Mouse (Mus musculus) hindbrain, embryonic 11.5 days (tissue): ENCODE results near the gene Slc8a1. TPM values are rescaled to one million over a fixed set of nuclear protein-coding genes. Genes with fewer than 3 reads are reported as not detected.

Source experiments
- ATAC-seq: fragments of 200-750 bp; cut with Nextera tagmentation; 2 replicates; pipeline ENCODE4 v1.8.0; 2017; ENCODE audit warnings: mild to moderate bottlenecking, moderate TSS enrichment, moderate library complexity; ENCODE audit not compliant: low FRiP score
- DNase-seq: peaks from one replicate; pipeline ENCODE4 v3.0.0-alpha.2; 2015; ENCODE audit warnings: low spot score
- H3K27ac ChIP-seq: fragments of 300-500 bp; sonication (generic); 2 replicates; pipeline ENCODE4 v1.5.1; 2014; ENCODE audit warnings: mild to moderate bottlenecking, low read depth, low read length
- H3K27me3 ChIP-seq: fragments of 300-500 bp; sonication (generic); 2 replicates; pipeline ENCODE4 v1.6.1; 2014; ENCODE audit warnings: mild to moderate bottlenecking, low read length, moderate library complexity, mixed read lengths; ENCODE audit not compliant: control insufficient read depth, insufficient read depth
- H3K36me3 ChIP-seq: fragments of 300-500 bp; sonication (generic); 2 replicates; pipeline ENCODE4 v1.6.1; 2014; ENCODE audit warnings: mild to moderate bottlenecking, low read length, moderate library complexity, mixed read lengths; ENCODE audit not compliant: control insufficient read depth, insufficient read depth
- H3K4me1 ChIP-seq: fragments of 300-500 bp; sonication (generic); replicated peaks from 2 replicates; pipeline ENCODE4 v1.6.1; 2014; ENCODE audit warnings: low read length, mixed read lengths; ENCODE audit not compliant: control insufficient read depth, insufficient read depth
- H3K4me2 ChIP-seq: fragments of 300-500 bp; sonication (generic); replicated peaks from 2 replicates; pipeline ENCODE4 v1.6.1; 2014; ENCODE audit warnings: mild to moderate bottlenecking, low read depth, low read length
- H3K4me3 ChIP-seq: fragments of 300-500 bp; sonication (generic); 2 replicates; pipeline ENCODE4 v1.5.1; 2014; ENCODE audit warnings: low read depth, low read length
- H3K9ac ChIP-seq: fragments of 300-500 bp; sonication (generic); 2 replicates; pipeline ENCODE4 v1.6.1; 2014; ENCODE audit warnings: low read depth, low read length
- H3K9me3 ChIP-seq: fragments of 300-500 bp; sonication (generic); 2 replicates; pipeline ENCODE4 v1.6.1; 2016; ENCODE audit warnings: low read length; ENCODE audit not compliant: control insufficient read depth
- WGBS: fragments of 180-500 bp; shearing (Covaris S2); extraction: QIAGEN DNeasy Blood & Tissue Kit; methylation state at CpG from one replicate; pipeline ENCODE4 v1.1.7; 2014; 5-methylcytosine and 5-hydroxymethylcytosine counted together
- polyA plus RNA-seq: library from polyadenylated mRNA; unstranded; fragments of >200 nt; fragmentation: Nextera tagmentation; extraction: Ambion mirVana; gene quantifications from 2 replicates; pipeline ENCODE4 v1.2.1, GENCODE M21; 2014

The Slc8a1 gene
- polyA plus RNA-seq, 1 experiment from 2014 or later = 13.1 TPM

DNA sequence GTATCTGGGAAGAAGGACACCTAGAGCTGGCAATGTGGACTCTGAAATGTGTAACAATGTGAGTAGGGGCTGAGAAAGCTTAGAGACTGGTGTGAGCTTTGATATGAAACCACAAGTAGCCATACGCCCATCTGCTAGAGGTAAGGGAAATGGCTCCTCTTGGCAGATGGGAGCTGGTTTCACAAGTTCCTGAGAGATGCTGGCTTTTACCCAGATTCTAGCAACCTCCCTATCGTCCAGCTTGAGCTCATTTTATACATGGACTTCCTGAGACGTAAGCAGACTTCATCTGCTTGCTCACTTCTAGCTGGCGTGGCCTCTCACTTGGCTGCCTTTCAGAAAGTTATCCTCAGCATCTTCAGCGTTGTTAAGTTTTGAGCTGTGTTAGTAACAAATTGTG, 119.7 kb downstream of the Slc8a1 start:
- DNase-seq (no peak), ATAC-seq (no peak)
- WGBS = 88% methylated on average over 5 of the region's 5 CpGs

DNA sequence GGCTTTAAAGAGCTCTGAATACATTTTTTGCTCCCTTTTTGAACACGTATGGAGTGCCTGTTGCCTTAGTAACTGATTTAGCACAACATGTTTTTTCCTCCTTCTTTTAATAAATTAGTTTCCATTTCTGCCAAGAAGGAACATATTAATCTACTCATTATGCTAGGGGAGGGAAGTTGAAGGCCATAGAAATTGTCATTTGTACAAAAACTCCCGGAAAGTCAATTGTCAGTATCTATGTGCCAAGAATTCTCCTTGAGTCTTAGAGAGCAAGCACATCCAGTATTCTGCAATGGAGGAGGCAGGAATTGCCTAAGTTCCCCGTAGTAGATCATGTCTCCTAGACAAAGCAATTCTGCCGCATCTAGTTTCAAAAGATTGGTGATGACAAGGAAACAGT, 121.9 kb downstream of the Slc8a1 start:
- DNase-seq (no peak), ATAC-seq (no peak)
- no peaks in the 10 kb centered on the region for H3K27me3 ChIP-seq
- no peaks in the 10 kb centered on the region for H3K36me3 ChIP-seq
- H3K4me2 ChIP-seq = no peak overlapping the region
- H3K27ac ChIP-seq = no peak overlapping the region
- WGBS = 85% methylated on average over 4 of the region's 4 CpGs
- no peaks in the 10 kb centered on the region for H3K4me1 ChIP-seq
- no peak overlapping the region for H3K9ac ChIP-seq
- H3K4me3 ChIP-seq = no peak overlapping the region
- H3K9me3 ChIP-seq = no peaks in the 10 kb centered on the region

More for the DNA sequence above, 119.7 kb downstream of the Slc8a1 start:
- H3K9me3 ChIP-seq = no peaks in the 10 kb centered on the region
- H3K4me3 ChIP-seq = no peak overlapping the region
- no peaks in the 10 kb centered on the region for H3K27me3 ChIP-seq
- H3K4me2 ChIP-seq = no peak overlapping the region
- H3K4me1 ChIP-seq = no peaks in the 10 kb centered on the region
- no peak overlapping the region for H3K27ac ChIP-seq
- H3K9ac ChIP-seq = no peak overlapping the region
- H3K36me3 ChIP-seq = no peaks in the 10 kb centered on the region

DNA sequence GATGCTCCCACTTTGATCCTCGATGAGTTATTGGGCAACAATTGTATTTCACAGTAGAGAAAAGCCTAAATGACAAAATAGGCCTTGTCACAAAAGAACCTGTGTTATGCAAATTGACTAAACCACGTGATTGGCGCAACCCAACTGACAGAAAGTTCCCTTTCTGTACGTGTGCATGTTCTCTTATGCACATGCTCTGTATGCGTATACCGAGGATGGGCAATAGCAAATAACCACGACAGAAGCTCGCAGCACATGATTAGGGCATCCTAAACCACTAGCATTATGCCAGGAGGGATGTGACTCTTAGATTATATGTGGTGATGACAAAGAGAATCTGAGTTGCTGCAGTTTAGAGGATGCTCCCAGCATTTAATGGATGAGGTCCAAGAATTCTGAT, 122.8 kb downstream of the Slc8a1 start:
- H3K4me2 ChIP-seq = no peak overlapping the region
- H3K27me3 ChIP-seq = no peaks in the 10 kb centered on the region

DNA sequence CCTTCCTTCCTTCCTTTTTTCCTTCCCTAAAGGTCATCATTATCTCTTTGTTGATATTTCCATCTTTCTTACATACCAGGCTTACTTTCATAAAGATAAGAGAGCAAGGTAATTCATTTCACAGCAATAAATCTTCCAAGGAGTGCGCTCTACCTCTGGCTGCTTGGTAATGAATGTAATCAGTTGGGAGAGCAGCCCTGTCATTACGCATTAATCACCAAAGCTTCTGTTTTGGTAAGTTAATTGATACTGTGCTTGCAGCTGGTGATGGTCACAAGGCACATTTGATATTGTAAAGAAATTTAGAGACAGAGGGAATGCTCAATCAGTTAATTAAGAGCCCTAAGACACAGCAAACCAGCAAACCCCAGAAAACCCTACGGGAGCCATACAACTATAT, 130.7 kb downstream of the Slc8a1 start:
- no peak overlapping the region for H3K27ac ChIP-seq
- ATAC-seq (peak; percentile 40; the same call in 1 of the 2 replicates), DNase-seq (no peak)
- no peak overlapping the region for H3K4me3 ChIP-seq
- H3K27me3 ChIP-seq = no peaks in the 10 kb centered on the region
- no peaks in the 10 kb centered on the region for H3K4me1 ChIP-seq
- H3K36me3 ChIP-seq = no peaks in the 10 kb centered on the region
- no peaks in the 10 kb centered on the region for H3K9me3 ChIP-seq
- no peak overlapping the region for H3K9ac ChIP-seq
- no peak overlapping the region for H3K4me2 ChIP-seq
- WGBS = 75% methylated on average over 3 of the region's 3 CpGs

More for the DNA sequence above, 122.8 kb downstream of the Slc8a1 start:
- no peak for DNase-seq
- Histone ChIP-seq H3K9ac (no peak overlapping the region), H3K36me3 (no peaks in the 10 kb centered on the region), H3K27ac (no peak overlapping the region), H3K4me1 (no peaks in the 10 kb centered on the region), H3K9me3 (no peaks in the 10 kb centered on the region), H3K4me3 (no peak overlapping the region)
- ATAC-seq = no peak
- WGBS = 79% methylated on average over 8 of the region's 8 CpGs

DNA sequence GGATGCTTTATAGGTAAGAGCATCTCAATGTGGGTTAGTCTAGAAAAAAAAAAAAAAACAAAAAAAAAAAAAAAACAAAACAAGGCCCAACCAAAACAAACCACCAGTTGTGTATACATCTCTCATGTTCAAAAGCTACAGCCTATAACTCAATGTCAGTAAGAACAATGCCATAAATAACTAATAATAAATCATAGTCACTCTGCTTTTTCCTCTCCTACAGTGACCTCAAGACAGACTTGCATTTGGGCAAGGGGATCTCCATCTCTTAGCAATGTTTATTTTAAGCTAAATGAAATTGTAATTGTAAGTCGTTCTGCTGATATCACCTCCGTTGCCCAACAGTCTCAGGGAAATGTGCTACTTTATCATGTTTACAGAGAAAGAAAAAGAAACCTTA, 132.1 kb downstream of the Slc8a1 start:
- Histone ChIP-seq H3K27me3 (no peaks in the 10 kb centered on the region), H3K36me3 (no peaks in the 10 kb centered on the region), H3K4me3 (no peak overlapping the region), H3K9ac (no peak overlapping the region), H3K4me1 (no peaks in the 10 kb centered on the region), H3K9me3 (no peaks in the 10 kb centered on the region), H3K27ac (no peak overlapping the region), H3K4me2 (no peak overlapping the region)
- DNase-seq = no peak
- ATAC-seq = no peak
- 68% methylated on average over 2 of the region's 2 CpGs for WGBS

DNA sequence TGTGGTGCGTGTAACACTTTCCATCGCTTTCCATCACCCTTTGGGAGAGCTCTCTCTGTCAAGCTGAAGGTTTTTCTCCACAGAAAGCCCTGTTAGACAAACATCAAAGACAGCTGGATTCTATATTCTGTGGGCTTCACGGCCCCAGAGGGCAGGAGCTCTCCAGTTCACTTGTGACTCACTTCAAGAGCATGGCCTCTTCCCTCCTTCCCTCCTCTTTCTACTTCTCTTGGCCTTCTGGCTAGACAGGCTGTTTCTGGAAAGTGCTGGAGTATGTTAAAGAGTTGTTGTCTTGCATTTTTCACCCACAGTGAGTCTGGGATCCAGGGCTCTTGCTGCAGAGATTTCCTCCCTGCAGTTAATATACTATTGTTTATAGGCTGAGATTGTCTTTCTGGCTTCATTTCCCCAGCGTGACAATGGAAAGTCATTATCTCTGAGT, 132.9 kb downstream of the Slc8a1 start:
- H3K36me3 ChIP-seq = no peaks in the 10 kb centered on the region
- no peak overlapping the region for H3K4me2 ChIP-seq
- no peak for ATAC-seq
- no peaks in the 10 kb centered on the region for H3K4me1 ChIP-seq
- no peak overlapping the region for H3K9ac ChIP-seq
- DNase-seq = no peak
- no peak overlapping the region for H3K4me3 ChIP-seq
- H3K9me3 ChIP-seq = no peaks in the 10 kb centered on the region
- no peaks in the 10 kb centered on the region for H3K27me3 ChIP-seq
- WGBS = 66% methylated on average over 4 of the region's 4 CpGs
- no peak overlapping the region for H3K27ac ChIP-seq

DNA sequence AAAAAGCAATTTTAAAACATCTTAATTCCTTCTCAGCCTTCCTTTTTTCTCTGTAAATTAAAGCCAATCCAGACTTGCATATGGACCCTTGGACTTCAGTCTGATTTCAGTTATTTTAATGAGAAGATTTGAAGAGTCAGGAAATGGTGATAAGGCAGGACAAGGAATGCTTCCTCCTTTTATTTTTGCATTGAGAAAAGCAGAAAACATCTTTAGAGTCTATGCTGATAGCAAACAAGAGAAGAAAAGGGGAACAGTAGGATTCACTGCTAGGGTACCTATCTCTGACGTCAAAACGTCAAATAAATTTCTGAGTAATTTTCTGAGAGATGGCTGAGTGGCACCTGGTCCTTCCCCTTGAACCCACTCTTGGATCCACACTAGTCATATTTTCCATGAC, 139.1 kb downstream of the Slc8a1 start:
- no peak for DNase-seq
- 94% methylated on average over 2 of the region's 2 CpGs for WGBS

DNA sequence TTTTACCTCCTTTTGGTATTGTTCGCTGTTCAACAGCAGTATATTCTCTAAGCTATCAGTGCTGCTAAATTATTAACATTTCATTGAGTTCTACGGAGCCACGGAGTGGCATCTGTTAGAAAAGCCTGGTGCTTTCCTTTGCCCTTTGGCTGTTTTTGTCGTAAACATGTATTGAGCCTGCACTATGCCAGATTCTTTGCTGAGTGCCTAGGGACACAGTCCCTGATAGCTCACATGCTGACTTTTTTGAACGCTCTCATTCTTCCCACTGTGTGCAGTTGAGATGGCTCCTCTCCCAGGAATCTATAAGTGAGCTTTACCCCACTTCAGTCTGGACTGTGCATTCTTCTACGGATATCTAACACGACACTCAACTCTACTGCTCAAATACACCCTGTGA, 148.4 kb downstream of the Slc8a1 start:
- 75% methylated on average over 7 of the region's 7 CpGs for WGBS
- no peaks in the 10 kb centered on the region for H3K27me3 ChIP-seq

More for the DNA sequence above, 139.1 kb downstream of the Slc8a1 start:
- Histone ChIP-seq H3K4me1 (no peaks in the 10 kb centered on the region), H3K9ac (no peak overlapping the region), H3K4me2 (no peak overlapping the region), H3K27me3 (no peaks in the 10 kb centered on the region), H3K4me3 (no peak overlapping the region), H3K27ac (no peak overlapping the region), H3K9me3 (no peaks in the 10 kb centered on the region), H3K36me3 (no peaks in the 10 kb centered on the region)
- no peak for ATAC-seq

DNA sequence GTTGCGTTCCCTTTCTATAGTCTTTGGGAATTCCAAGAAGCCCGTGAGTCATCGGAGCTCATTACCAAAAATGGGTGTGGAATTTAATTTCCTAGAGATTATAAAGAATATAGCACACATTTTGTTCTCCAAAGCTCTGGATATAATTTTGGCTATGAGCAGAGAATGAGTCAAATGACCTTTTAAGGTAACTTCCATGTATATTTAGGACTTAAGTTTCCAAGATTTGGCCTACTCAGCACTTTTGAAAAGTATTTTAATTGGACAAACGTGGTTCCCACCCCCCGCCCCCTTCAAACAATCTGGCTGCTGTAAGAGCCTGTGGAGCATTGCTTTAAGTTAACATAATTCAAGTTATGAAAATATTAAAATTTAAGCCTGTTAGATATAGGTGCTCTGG, 151.4 kb downstream of the Slc8a1 start:
- H3K4me3 ChIP-seq = no peak overlapping the region
- 92% methylated on average over 5 of the region's 5 CpGs for WGBS
- no peaks in the 10 kb centered on the region for H3K27me3 ChIP-seq
- no peak for ATAC-seq
- H3K27ac ChIP-seq = no peak overlapping the region
- H3K36me3 ChIP-seq = no peaks in the 10 kb centered on the region
- no peak overlapping the region for H3K9ac ChIP-seq
- no peak overlapping the region for H3K4me2 ChIP-seq
- no peaks in the 10 kb centered on the region for H3K9me3 ChIP-seq
- DNase-seq = no peak
- H3K4me1 ChIP-seq = no peaks in the 10 kb centered on the region

More for the DNA sequence above, 148.4 kb downstream of the Slc8a1 start:
- no peaks in the 10 kb centered on the region for H3K9me3 ChIP-seq
- no peak for DNase-seq
- H3K4me3 ChIP-seq = no peak overlapping the region
- no peak overlapping the region for H3K4me2 ChIP-seq
- no peak overlapping the region for H3K9ac ChIP-seq
- no peak for ATAC-seq
- H3K27ac ChIP-seq = no peak overlapping the region
- H3K36me3 ChIP-seq = no peaks in the 10 kb centered on the region
- H3K4me1 ChIP-seq = no peaks in the 10 kb centered on the region
